ENCODE assay signal across 14 mouse cellular contexts in genomic region chr9:32941768-32942030, GRCm38 (mm10).
DNase-seq lines count a peak whose midpoint lies in the region; ATAC-seq and TF ChIP-seq lines count a peak whose summit lies in the region.
"Had no signal": no experiment of that assay in that cellular context is flagged by ENCODE, and none has a peak within 500 bp of the region (broad histone marks: within the 10 kb centered on the region; RNA-seq: fewer than 3 reads in every experiment).

No protein-coding gene starts in this region.

- intact Hi-C loops in gastrocnemius, adult 2 months (cut with DNase I) = loop anchor here (2.0 to 5.0 kb wide), 2 partner anchors 141 to 153 kb away; no protein-coding TSS in a partner anchor
- intact Hi-C loops in heart, postnatal 14 days (cut with DNase I) = loop anchor here (2.0 to 5.0 kb wide), 6 partner anchors 136 to 537 kb away; no protein-coding TSS in a partner anchor

- TF ChIP-seq CTCF in gastrocnemius, adult 2 months (IDR thresholded peaks at IDR 0.05) = peak; percentile 5; the same call in 1 of the 2 replicates
- peak; percentile 31 for TF ChIP-seq CTCF in layer of hippocampus, adult 2 months (conservative IDR thresholded peaks at IDR 0.05)

- no peak for DNase-seq in gastrocnemius, adult 2 months
- no peak for DNase-seq in gastrocnemius, postnatal 4 days (ENCODE audit: low spot score in 2 of 2)
- no peak for DNase-seq in layer of hippocampus, adult 2 months (ENCODE audit: low spot score in 2 of 2)
- no peak for DNase-seq in layer of hippocampus, postnatal 14 days (ENCODE audit: low spot score in 2 of 2)
- peak; percentile 77 for DNase-seq in thymus, postnatal 0 days (ENCODE audit: low spot score)
- no peak for DNase-seq in urinary bladder, adult 2 months (ENCODE audit: low spot score)
- DNase-seq in heart, postnatal 14 days = no peak
- DNase-seq: adrenal gland, postnatal 25 days; cerebellum, postnatal 14 days; gastrocnemius, postnatal 14 days; kidney, adult 18-20 months; liver had no signal

- H3K27ac ChIP-seq in gastrocnemius, adult 2 months = no peak overlapping the region; the same call in 1 of the 2 replicates
- H3K27ac ChIP-seq in layer of hippocampus, adult 2 months = no peak overlapping the region

- no peak overlapping the region for H3K4me3 ChIP-seq in gastrocnemius, adult 2 months
- no peak overlapping the region for H3K4me3 ChIP-seq in layer of hippocampus, adult 2 months
- H3K4me3 ChIP-seq: myocyte had no signal

- ATAC-seq in activated CD4-positive, CD25-positive, alpha-beta regulatory T cell, adult 4 months = peak; percentile 3
